Mouse (Mus musculus): ENCODE results near the gene Insl3. TPM values are rescaled to one million over a fixed set of nuclear protein-coding genes. Genes with fewer than 3 reads are reported as not detected.
"Not testable (repeated sequence)": the region's sequence is repeated elsewhere in the genome, so short reads cannot be mapped to it uniquely, and the experiment has no call there.

Gene Insl3
- polyA plus RNA-seq, 1 experiment from 2014 or later: 0.50 TPM

GRCm38 (mm10) chr8:71693166-71694041 lies 4.4 kb downstream of the Insl3 start:
- ATAC-seq (ENCODE audit: insufficient number of reproducible peaks, insufficient read depth, low FRiP score, low TSS enrichment): no peak; the same call in 1 of the 2 replicates
- peaks cover 90% of the 10 kb centered on the region for H3K27me3 ChIP-seq
- H3K9me3 ChIP-seq: no peaks in the 10 kb centered on the region; the same call in 1 of the 2 replicates
- peaks cover 8% of the 10 kb centered on the region; the same call in 1 of the 2 replicates for H3K4me1 ChIP-seq
- no peak overlapping the region for H3K9ac ChIP-seq
- H3K27ac ChIP-seq: no peak overlapping the region
- H3K36me3 ChIP-seq: no peaks in the 10 kb centered on the region
- peak overlapping the region; percentile 29 for H3K4me2 ChIP-seq (replicated peaks)
- 9% methylated on average over 68 of the region's 68 CpGs for WGBS
- peak overlapping the region; percentile 17; the same call in 1 of the 2 replicates for H3K4me3 ChIP-seq

GRCm38 (mm10) chr8:71695456-71695855 lies 6.4 kb downstream of the Insl3 start:
- H3K4me3 ChIP-seq; H3K27ac ChIP-seq; H3K4me2 ChIP-seq (replicated peaks); H3K9me3 ChIP-seq; H3K9ac ChIP-seq; ATAC-seq (ENCODE audit: insufficient number of reproducible peaks, insufficient read depth, low FRiP score, low TSS enrichment); H3K4me1 ChIP-seq; H3K36me3 ChIP-seq: not testable (repeated sequence)
- WGBS: 65% methylated on average over 12 of the region's 12 CpGs
- peaks cover 85% of the 10 kb centered on the region for H3K27me3 ChIP-seq

- no peaks in the 10 kb centered on the region for H3K36me3 ChIP-seq
- H3K4me2 ChIP-seq (replicated peaks): peak overlapping the region; percentile 12; the same call in 1 of the 2 replicates
- no peak for ATAC-seq (ENCODE audit: insufficient number of reproducible peaks, insufficient read depth, low FRiP score, low TSS enrichment)
- H3K4me1 ChIP-seq: peaks cover 9% of the 10 kb centered on the region; the same call in 1 of the 2 replicates
- no peak overlapping the region for H3K27ac ChIP-seq
- no peak overlapping the region for H3K9ac ChIP-seq
- 8% methylated on average over 29 of the region's 29 CpGs for WGBS
- peak overlapping the region; percentile 7; the same call in 1 of the 2 replicates for H3K4me3 ChIP-seq
- H3K9me3 ChIP-seq: no peaks in the 10 kb centered on the region
- peaks cover 79% of the 10 kb centered on the region for H3K27me3 ChIP-seq
Observed at GRCm38 (mm10) chr8:71700493-71701269, 11.7 kb downstream of the Insl3 start.

- Histone ChIP-seq H3K9me3 (no peaks in the 10 kb centered on the region), H3K4me1 (peaks cover 9% of the 10 kb centered on the region; the same call in 1 of the 2 replicates), H3K36me3 (no peaks in the 10 kb centered on the region), H3K27ac (no peak within 1 kb of the TSS), H3K4me3 (peak within 1 kb of the TSS; percentile 7; the same call in 1 of the 2 replicates), H3K4me2 (replicated peaks) (peak within 1 kb of the TSS; percentile 12; the same call in 1 of the 2 replicates), H3K9ac (no peak within 1 kb of the TSS; the same call in 1 of the 2 replicates), H3K27me3 (peaks cover 78% of the 10 kb centered on the region)
- WGBS: 17% methylated on average over 32 of the region's 34 CpGs
- ATAC-seq (ENCODE audit: insufficient number of reproducible peaks, insufficient read depth, low FRiP score, low TSS enrichment): no peak
Observed at GRCm38 (mm10) chr8:71701414-71702086, 12.5 kb downstream of the Insl3 start, which contains the start of gene B3gnt3. B3gnt3 (minus strand) TSS chr8:71701789.

- no peak overlapping the region for H3K27ac ChIP-seq
- no peaks in the 10 kb centered on the region for H3K36me3 ChIP-seq
- 29% methylated on average over 4 of the region's 4 CpGs for WGBS
- ATAC-seq (ENCODE audit: insufficient number of reproducible peaks, insufficient read depth, low FRiP score, low TSS enrichment): no peak
- peaks cover 9% of the 10 kb centered on the region; the same call in 1 of the 2 replicates for H3K4me1 ChIP-seq
- no peak overlapping the region for H3K4me2 ChIP-seq (replicated peaks)
- H3K4me3 ChIP-seq: no peak overlapping the region
- no peak overlapping the region for H3K9ac ChIP-seq
- H3K27me3 ChIP-seq: peaks cover 79% of the 10 kb centered on the region
- H3K9me3 ChIP-seq: no peaks in the 10 kb centered on the region
Observed at GRCm38 (mm10) chr8:71702087-71702432, 13.0 kb downstream of the Insl3 start.

- Histone ChIP-seq H3K9ac (no peak overlapping the region), H3K9me3 (no peaks in the 10 kb centered on the region), H3K4me1 (peaks cover 9% of the 10 kb centered on the region; the same call in 1 of the 2 replicates), H3K36me3 (no peaks in the 10 kb centered on the region), H3K27ac (no peak overlapping the region), H3K4me2 (replicated peaks) (no peak overlapping the region), H3K27me3 (peaks cover 80% of the 10 kb centered on the region), H3K4me3 (no peak overlapping the region)
- 74% methylated on average over 3 of the region's 3 CpGs for WGBS
- no peak for ATAC-seq (ENCODE audit: insufficient number of reproducible peaks, insufficient read depth, low FRiP score, low TSS enrichment)
Observed at GRCm38 (mm10) chr8:71702923-71703322, 13.9 kb downstream of the Insl3 start.

GRCm38 (mm10) chr8:71703400-71703799 lies 14.4 kb downstream of the Insl3 start:
- not testable (repeated sequence) for H3K27ac ChIP-seq

GRCm38 (mm10) chr8:71707874-71708273 lies 18.9 kb downstream of the Insl3 start:
- Histone ChIP-seq H3K9ac (no peak overlapping the region), H3K4me3 (no peak overlapping the region), H3K27me3 (peaks cover 67% of the 10 kb centered on the region), H3K4me2 (replicated peaks) (no peak overlapping the region), H3K9me3 (no peaks in the 10 kb centered on the region), H3K36me3 (no peaks in the 10 kb centered on the region), H3K27ac (no peak overlapping the region), H3K4me1 (no peaks in the 10 kb centered on the region)
- WGBS: 34% methylated on average over 8 of the region's 8 CpGs
- no peak for ATAC-seq (ENCODE audit: insufficient number of reproducible peaks, insufficient read depth, low FRiP score, low TSS enrichment)

More at GRCm38 (mm10) chr8:71703400-71703799, 14.4 kb downstream of the Insl3 start:
- not testable (repeated sequence) for ATAC-seq (ENCODE audit: insufficient number of reproducible peaks, insufficient read depth, low FRiP score, low TSS enrichment); H3K9me3 ChIP-seq; H3K4me1 ChIP-seq; H3K36me3 ChIP-seq; H3K4me2 ChIP-seq (replicated peaks); H3K4me3 ChIP-seq; H3K9ac ChIP-seq
- H3K27me3 ChIP-seq: peaks cover 81% of the 10 kb centered on the region

GRCm38 (mm10) chr8:71709134-71709799 lies 20.3 kb downstream of the Insl3 start:
- H3K9me3 ChIP-seq: no peaks in the 10 kb centered on the region
- no peak overlapping the region for H3K9ac ChIP-seq
- ATAC-seq (ENCODE audit: insufficient number of reproducible peaks, insufficient read depth, low FRiP score, low TSS enrichment): no peak
- peaks cover 56% of the 10 kb centered on the region for H3K27me3 ChIP-seq
- H3K36me3 ChIP-seq: no peaks in the 10 kb centered on the region
- no peaks in the 10 kb centered on the region for H3K4me1 ChIP-seq
- peak overlapping the region; percentile 19; the same call in 1 of the 2 replicates for H3K4me2 ChIP-seq (replicated peaks)
- no peak overlapping the region for H3K27ac ChIP-seq
- 37% methylated on average over 25 of the region's 25 CpGs for WGBS
- H3K4me3 ChIP-seq: no peak overlapping the region

GRCm38 (mm10) chr8:71709800-71710446 lies 20.9 kb downstream of the Insl3 start:
- peak; percentile 57; the same call in 1 of the 2 replicates for ATAC-seq (ENCODE audit: insufficient number of reproducible peaks, insufficient read depth, low FRiP score, low TSS enrichment)
- H3K27me3 ChIP-seq: peaks cover 51% of the 10 kb centered on the region
- no peak overlapping the region for H3K27ac ChIP-seq
- peak overlapping the region; percentile 19; the same call in 1 of the 2 replicates for H3K4me2 ChIP-seq (replicated peaks)
- no peak overlapping the region for H3K4me3 ChIP-seq
- no peaks in the 10 kb centered on the region for H3K36me3 ChIP-seq
- WGBS: 21% methylated on average over 25 of the region's 25 CpGs
- no peak overlapping the region for H3K9ac ChIP-seq
- no peaks in the 10 kb centered on the region for H3K9me3 ChIP-seq
- no peaks in the 10 kb centered on the region for H3K4me1 ChIP-seq
